Mouse (Mus musculus) cerebellum, adult 2 months (tissue): ENCODE data around the gene Abi3.

Source experiments
- CTCF ChIP-seq: fragments of 200-500 bp; IDR thresholded peaks from 2 replicates; pipeline ENCODE4 v1.5.1; 2011; ENCODE audit warnings: low read depth, mild to moderate bottlenecking, control low read depth, low read length, moderate library complexity, borderline replicate concordance; ENCODE audit not compliant: insufficient read depth
- POLR2A ChIP-seq: fragments of 200-500 bp; IDR thresholded peaks from 2 replicates; pipeline ENCODE4 v1.6.1; 2011; ENCODE audit warnings: low read length, control low read depth, borderline replicate concordance; ENCODE audit not compliant: insufficient read depth

DNA sequence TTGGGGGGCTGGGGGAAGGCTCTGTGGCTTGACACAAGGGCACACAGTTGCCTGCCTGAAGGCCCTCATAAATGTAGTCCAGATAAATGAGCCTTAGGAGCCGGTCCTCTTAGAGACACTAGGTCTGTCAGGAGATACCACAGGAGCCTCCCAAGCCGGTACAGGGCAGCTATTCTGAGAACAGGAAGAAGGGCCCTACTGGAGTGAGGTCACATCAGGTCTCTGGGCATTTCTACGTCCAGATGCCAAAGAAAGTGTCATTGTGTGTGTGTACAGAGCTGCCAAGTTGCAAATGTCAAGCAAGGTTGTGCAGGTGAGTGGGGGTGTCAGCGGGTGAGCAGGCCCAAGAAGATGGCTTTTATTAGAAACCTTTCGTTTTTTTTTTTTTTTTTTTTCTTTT lies 46.7 kb downstream of the Abi3 start:
- TF ChIP-seq CTCF (no peak), POLR2A (no peak)
